Mouse (Mus musculus) adrenal gland, postnatal 14 days (tissue): ENCODE measurements around the gene Chst5. TPM values are rescaled to one million over a fixed set of nuclear protein-coding genes. Genes with fewer than 3 reads are reported as not detected.
A peak's percentile ranks its signal among the peaks of the same experiment; 100 is the strongest.
"Not testable (repeated sequence)": the region's sequence is repeated elsewhere in the genome, so short reads cannot be mapped to it uniquely, and the experiment has no call there.

Source experiments
- DNase-seq: peaks from one replicate; pipeline ENCODE4 v3.0.0; 2021; ENCODE audit warnings: mixed read lengths
- total RNA-seq: library from RNA; stranded (reverse); gene quantifications from 2 replicates; pipeline ENCODE4 v1.2.3, GENCODE M21; 2021

Gene Chst5
- total RNA-seq, 1 experiment from 2014 or later: not detected

- no peak for DNase-seq
These were observed 34.5 kb downstream of the Chst5 start for GRCm38 (mm10) chr8:111875758-111876157.

- no peak for DNase-seq
These were observed 39.0 kb downstream of the Chst5 start for GRCm38 (mm10) chr8:111871278-111871677.

- no peak for DNase-seq
These were observed 39.9 kb downstream of the Chst5 start for GRCm38 (mm10) chr8:111870379-111870778.

- no peak for DNase-seq
These were observed 41.6 kb downstream of the Chst5 start for GRCm38 (mm10) chr8:111868664-111869063.

GRCm38 (mm10) chr8:111865857-111866256 lies 44.4 kb downstream of the Chst5 start:
- DNase-seq: no peak

GRCm38 (mm10) chr8:111865130-111865852 lies 45.0 kb downstream of the Chst5 start:
- DNase-seq: no peak

GRCm38 (mm10) chr8:111864648-111865047 lies 45.6 kb downstream of the Chst5 start:
- DNase-seq: no peak

GRCm38 (mm10) chr8:111863280-111863679 lies 47.0 kb downstream of the Chst5 start:
- no peak for DNase-seq

GRCm38 (mm10) chr8:111855977-111856376 lies 54.3 kb downstream of the Chst5 start:
- no peak for DNase-seq

GRCm38 (mm10) chr8:111853861-111854501 lies 56.3 kb downstream of the Chst5 start, which contains the start of gene Cfdp1:
Gene Cfdp1 (minus strand): TSS chr8:111854291.
- DNase-seq: peak; percentile 98

GRCm38 (mm10) chr8:111853219-111853618 lies 57.0 kb downstream of the Chst5 start:
- not testable (repeated sequence) for DNase-seq

GRCm38 (mm10) chr8:111846746-111847145 lies 63.5 kb downstream of the Chst5 start:
- DNase-seq: no peak

Other genes starting within 250 kb of the Chst5 start
- 0.41 TPM in 1 of 2 replicates, not detected in the other for gene Ctrb1, start 219.4 kb downstream of the Chst5 start, total RNA-seq
- 59.6 and 67.1 TPM in 2 replicates for gene Bcar1, start 166.6 kb downstream of the Chst5 start, total RNA-seq
- 82.4 and 83.1 TPM in 2 replicates for gene Cfdp1, start 56.2 kb downstream of the Chst5 start, total RNA-seq
- gene Tmem170, start 33.7 kb downstream of the Chst5 start, total RNA-seq: 5.8 and 6.5 TPM in 2 replicates
- 5.3 and 5.5 TPM in 2 replicates for gene Tmem231, start 23.4 kb upstream of the Chst5 start, total RNA-seq
- 124 and 128 TPM in 2 replicates for gene Gabarapl2, start 30.3 kb upstream of the Chst5 start, total RNA-seq
- gene Adat1, start 81.9 kb upstream of the Chst5 start, total RNA-seq: 3.1 and 4.1 TPM in 2 replicates
- gene Kars, start 100.9 kb upstream of the Chst5 start, total RNA-seq: 108 and 120 TPM in 2 replicates
- 15.7 and 17.5 TPM in 2 replicates for gene Terf2ip, start 101.0 kb upstream of the Chst5 start, total RNA-seq
- 0.23 TPM in 1 of 2 replicates, not detected in the other for gene Gm6793, start 104.6 kb upstream of the Chst5 start, total RNA-seq